Mouse (Mus musculus) liver, embryonic 16.5 days (tissue): ENCODE data around the gene Pald1. TPM values are rescaled to one million over a fixed set of nuclear protein-coding genes. Genes with fewer than 3 reads are reported as not detected.

Experiments
- ATAC-seq: fragments of 200-750 bp; cut with Nextera tagmentation; 2 replicates; pipeline ENCODE4 v1.8.0; 2017; ENCODE audit warnings: low read depth, mild to moderate bottlenecking, moderate number of reproducible peaks, moderate library complexity
- H3K27ac ChIP-seq: fragments of 300-500 bp; sonication (generic); 2 replicates; pipeline ENCODE4 v1.5.1; 2014; ENCODE audit warnings: mild to moderate bottlenecking, low read length
- H3K27me3 ChIP-seq: fragments of 300-500 bp; sonication (generic); 2 replicates; pipeline ENCODE4 v1.6.1; 2014; ENCODE audit warnings: low read depth, low read length, mixed read lengths; ENCODE audit not compliant: control insufficient read depth, insufficient read depth
- H3K36me3 ChIP-seq: fragments of 300-500 bp; sonication (generic); 2 replicates; pipeline ENCODE4 v1.6.1; 2014; ENCODE audit warnings: mild to moderate bottlenecking; ENCODE audit not compliant: control insufficient read depth, insufficient read depth
- H3K4me1 ChIP-seq: fragments of 300-500 bp; sonication (generic); 2 replicates; pipeline ENCODE4 v1.6.1; 2014; ENCODE audit warnings: low read depth, low read length, mixed read lengths; ENCODE audit not compliant: control insufficient read depth
- H3K4me2 ChIP-seq: fragments of 300-500 bp; sonication (generic); 2 replicates; pipeline ENCODE4 v1.6.1; 2014; ENCODE audit warnings: low read depth, low read length, mixed read lengths
- H3K4me3 ChIP-seq: fragments of 300-500 bp; sonication (generic); 2 replicates; pipeline ENCODE4 v1.5.1; 2014; ENCODE audit warnings: low read depth, mild to moderate bottlenecking, low read length
- H3K9ac ChIP-seq: fragments of 300-500 bp; sonication (generic); 2 replicates; pipeline ENCODE4 v1.6.1; 2014; ENCODE audit warnings: low read depth, low read length
- H3K9me3 ChIP-seq: fragments of 300-500 bp; sonication (generic); replicated peaks from 2 replicates; pipeline ENCODE4 v1.6.1; 2016; ENCODE audit warnings: low read length; ENCODE audit not compliant: control insufficient read depth
- WGBS: fragments of 180-500 bp; shearing (Covaris S2); extraction: QIAGEN DNeasy Blood & Tissue Kit; methylation state at CpG from one replicate; pipeline ENCODE4 v1.1.7; 2014; ENCODE audit not compliant: insufficient replicate concordance; 5-methylcytosine and 5-hydroxymethylcytosine counted together
- polyA plus RNA-seq: library from polyadenylated mRNA; unstranded; fragments of >200 nt; fragmentation: Nextera tagmentation; extraction: Ambion mirVana; gene quantifications from 2 replicates; pipeline ENCODE4 v1.2.1, GENCODE M21; 2015

The Pald1 gene
- 6.3 and 6.5 TPM in 2 replicates for polyA plus RNA-seq

GRCm38 (mm10) chr10:61383021-61383714 lies at the start of gene Pald1:
Gene Pald1 (minus strand): TSS chr10:61383530.
- WGBS = under 1% methylated on average over 59 of the region's 60 CpGs
- H3K27ac ChIP-seq = no peak within 1 kb of the TSS
- H3K27me3 ChIP-seq = peaks cover 40% of the 10 kb centered on the region

GRCm38 (mm10) chr10:61431375-61431774 lies 48.0 kb upstream of the Pald1 start:
- 91% methylated on average over 9 of the region's 9 CpGs for WGBS
- ATAC-seq = no peak
- H3K27me3 ChIP-seq = no peaks in the 10 kb centered on the region
- no peak overlapping the region for H3K9ac ChIP-seq
- H3K4me1 ChIP-seq = no peaks in the 10 kb centered on the region; the same call in none of the 2 replicates
- no peaks in the 10 kb centered on the region for H3K9me3 ChIP-seq
- no peak overlapping the region for H3K4me2 ChIP-seq
- no peak overlapping the region for H3K27ac ChIP-seq
- H3K36me3 ChIP-seq = peaks cover 36% of the 10 kb centered on the region
- H3K4me3 ChIP-seq = no peak overlapping the region

More at GRCm38 (mm10) chr10:61383021-61383714, at the start of gene Pald1:
- no peaks in the 10 kb centered on the region for H3K9me3 ChIP-seq
- peak within 1 kb of the TSS; percentile 70 for H3K4me2 ChIP-seq
- H3K4me3 ChIP-seq = peak within 1 kb of the TSS; percentile 59
- H3K36me3 ChIP-seq = no peaks in the 10 kb centered on the region
- peaks cover 13% of the 10 kb centered on the region for H3K4me1 ChIP-seq
- peak within 1 kb of the TSS; percentile 46 for H3K9ac ChIP-seq
- peak; percentile 81 for ATAC-seq

- peaks cover 4% of the 10 kb centered on the region for H3K4me1 ChIP-seq
- WGBS = 80% methylated on average over 5 of the region's 5 CpGs
- ATAC-seq = no peak
- H3K36me3 ChIP-seq = peaks cover 28% of the 10 kb centered on the region
- H3K4me3 ChIP-seq = no peak overlapping the region
- H3K4me2 ChIP-seq = no peak overlapping the region
- no peak overlapping the region for H3K9ac ChIP-seq
- H3K27me3 ChIP-seq = no peaks in the 10 kb centered on the region
- no peaks in the 10 kb centered on the region for H3K9me3 ChIP-seq
- H3K27ac ChIP-seq = no peak overlapping the region
These were observed 45.7 kb upstream of the Pald1 start for GRCm38 (mm10) chr10:61429043-61429442.

GRCm38 (mm10) chr10:61428416-61428815 lies 45.1 kb upstream of the Pald1 start:
- H3K4me2 ChIP-seq = no peak overlapping the region
- peak overlapping the region; percentile 21; the same call in 1 of the 2 replicates for H3K27ac ChIP-seq
- peaks cover 4% of the 10 kb centered on the region for H3K4me1 ChIP-seq
- no peaks in the 10 kb centered on the region for H3K27me3 ChIP-seq
- H3K9ac ChIP-seq = no peak overlapping the region
- no peak overlapping the region for H3K4me3 ChIP-seq
- 61% methylated on average over 4 of the region's 4 CpGs for WGBS
- ATAC-seq = no peak
- H3K36me3 ChIP-seq = peaks cover 22% of the 10 kb centered on the region
- no peaks in the 10 kb centered on the region for H3K9me3 ChIP-seq

- WGBS = 76% methylated on average over 6 of the region's 6 CpGs
- Histone ChIP-seq H3K27me3 (no peaks in the 10 kb centered on the region), H3K4me2 (no peak overlapping the region), H3K4me1 (peaks cover 4% of the 10 kb centered on the region), H3K36me3 (peaks cover 17% of the 10 kb centered on the region), H3K4me3 (no peak overlapping the region), H3K9ac (no peak overlapping the region), H3K27ac (peak overlapping the region; percentile 21; the same call in 1 of the 2 replicates), H3K9me3 (no peaks in the 10 kb centered on the region)
- no peak for ATAC-seq
These were observed 44.6 kb upstream of the Pald1 start for GRCm38 (mm10) chr10:61427951-61428350.

- 38% methylated on average over 2 of the region's 2 CpGs for WGBS
- ATAC-seq = peak; percentile 78
- Histone ChIP-seq H3K4me1 (peaks cover 4% of the 10 kb centered on the region), H3K4me2 (no peak overlapping the region), H3K9me3 (no peaks in the 10 kb centered on the region), H3K4me3 (no peak overlapping the region), H3K9ac (no peak overlapping the region), H3K36me3 (peaks cover 11% of the 10 kb centered on the region), H3K27ac (peak overlapping the region; percentile 84), H3K27me3 (no peaks in the 10 kb centered on the region)
These were observed 43.0 kb upstream of the Pald1 start for GRCm38 (mm10) chr10:61426251-61426757.

- 46% methylated on average over 2 of the region's 2 CpGs for WGBS
- Histone ChIP-seq H3K9ac (no peak overlapping the region; the same call in 1 of the 2 replicates), H3K9me3 (no peaks in the 10 kb centered on the region), H3K4me2 (no peak overlapping the region), H3K4me1 (peaks cover 4% of the 10 kb centered on the region), H3K36me3 (no peaks in the 10 kb centered on the region), H3K4me3 (no peak overlapping the region), H3K27me3 (peaks cover 9% of the 10 kb centered on the region), H3K27ac (peak overlapping the region; percentile 84)
- no peak for ATAC-seq
These were observed 41.7 kb upstream of the Pald1 start for GRCm38 (mm10) chr10:61425047-61425446.

GRCm38 (mm10) chr10:61424500-61424899 lies 41.2 kb upstream of the Pald1 start:
- Histone ChIP-seq H3K27me3 (peaks cover 14% of the 10 kb centered on the region), H3K4me1 (peaks cover 4% of the 10 kb centered on the region), H3K36me3 (no peaks in the 10 kb centered on the region), H3K9me3 (no peaks in the 10 kb centered on the region), H3K4me2 (no peak overlapping the region), H3K4me3 (no peak overlapping the region), H3K27ac (0 out of 2 replicates have a peak overlapping the region, but pooled peaks have one; percentile 22), H3K9ac (no peak overlapping the region; the same call in 1 of the 2 replicates)
- WGBS = 16% methylated on average over 7 of the region's 7 CpGs
- ATAC-seq = no peak

GRCm38 (mm10) chr10:61423289-61423688 lies 40.0 kb upstream of the Pald1 start:
- H3K36me3 ChIP-seq = no peaks in the 10 kb centered on the region
- no peak overlapping the region for H3K4me3 ChIP-seq
- no peaks in the 10 kb centered on the region for H3K9me3 ChIP-seq
- ATAC-seq = peak; percentile 19
- H3K27ac ChIP-seq = no peak overlapping the region
- 52% methylated on average over 10 of the region's 10 CpGs for WGBS
- no peak overlapping the region for H3K4me2 ChIP-seq
- no peak overlapping the region for H3K9ac ChIP-seq
- peaks cover 26% of the 10 kb centered on the region for H3K27me3 ChIP-seq
- peaks cover 9% of the 10 kb centered on the region for H3K4me1 ChIP-seq
